Mouse (Mus musculus) cerebellum, postnatal 10 days (tissue): Measurements from ENCODE around the gene Rfx4.

Experiments used
- DNase-seq, 2 experiments: peaks; one replicate each; pipeline ENCODE4 v3.0.0; 2021; ENCODE audit warnings: mixed read lengths in 2 of 2

Gene Rfx4

DNA sequence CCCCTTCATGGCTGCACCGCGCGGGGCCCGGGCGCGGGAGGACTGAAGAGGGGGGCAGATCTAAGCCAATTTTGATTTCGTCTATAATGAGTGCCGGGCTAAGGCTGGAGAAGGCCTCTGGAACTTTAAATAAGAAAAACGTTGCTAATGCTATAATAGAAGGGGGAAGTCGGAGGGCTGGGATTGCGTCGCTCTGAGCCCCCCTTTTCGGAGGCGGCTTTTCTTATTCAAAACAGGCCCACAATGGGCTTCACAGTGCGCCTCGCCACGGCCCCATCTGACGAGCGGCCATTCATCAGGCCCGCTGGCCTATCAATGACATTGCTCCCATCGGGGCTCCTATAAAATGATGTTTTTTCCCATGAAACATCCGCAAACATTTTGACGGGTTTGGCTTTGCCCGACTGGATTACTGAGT lies at the start of gene Rfx4:
TSS of gene Rfx4 (plus strand) at position 277 of the 418 bp plus-strand sequence.
- peak; percentile 38 to 40 for DNase-seq

DNA sequence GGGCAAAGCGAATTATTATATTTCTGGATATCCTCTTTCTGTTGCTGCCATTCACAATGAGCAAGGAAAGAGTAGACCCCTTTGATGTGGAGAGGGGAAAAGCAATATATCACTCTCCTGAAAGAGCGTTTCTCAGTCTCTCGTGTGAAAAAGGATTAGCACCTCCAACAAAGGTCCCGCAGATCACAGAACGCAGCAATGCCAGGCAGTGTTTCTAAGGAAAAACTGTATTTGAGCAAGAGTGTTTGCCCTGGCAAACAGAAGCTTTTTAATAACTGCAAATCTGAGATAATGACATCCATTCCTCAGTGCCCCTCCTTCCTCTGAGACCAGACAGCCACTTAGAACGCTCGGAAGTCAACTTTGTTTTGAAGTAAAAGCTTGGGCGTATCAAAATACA lies 49.3 kb upstream of the Rfx4 start:
- DNase-seq: no peak

DNA sequence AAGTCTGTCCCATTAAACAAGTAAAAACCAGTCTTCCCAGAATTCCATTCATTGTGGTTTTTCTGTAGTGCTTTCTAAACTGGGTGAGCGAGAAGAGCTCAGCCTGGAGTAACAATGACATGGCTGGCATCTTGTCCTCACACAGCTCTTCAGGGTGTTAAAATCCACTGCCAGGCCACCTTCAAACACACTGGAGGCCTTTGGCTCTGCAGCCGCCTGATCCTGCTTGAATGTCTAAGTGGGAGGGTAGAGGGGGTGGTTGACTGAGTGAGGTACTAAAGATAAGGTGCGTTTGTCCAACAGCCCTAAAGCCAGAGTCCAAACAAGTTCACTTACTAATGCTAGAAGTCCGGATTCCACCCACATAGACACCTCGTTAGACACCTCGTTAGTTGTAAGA lies 48.6 kb upstream of the Rfx4 start:
- DNase-seq: no peak

DNA sequence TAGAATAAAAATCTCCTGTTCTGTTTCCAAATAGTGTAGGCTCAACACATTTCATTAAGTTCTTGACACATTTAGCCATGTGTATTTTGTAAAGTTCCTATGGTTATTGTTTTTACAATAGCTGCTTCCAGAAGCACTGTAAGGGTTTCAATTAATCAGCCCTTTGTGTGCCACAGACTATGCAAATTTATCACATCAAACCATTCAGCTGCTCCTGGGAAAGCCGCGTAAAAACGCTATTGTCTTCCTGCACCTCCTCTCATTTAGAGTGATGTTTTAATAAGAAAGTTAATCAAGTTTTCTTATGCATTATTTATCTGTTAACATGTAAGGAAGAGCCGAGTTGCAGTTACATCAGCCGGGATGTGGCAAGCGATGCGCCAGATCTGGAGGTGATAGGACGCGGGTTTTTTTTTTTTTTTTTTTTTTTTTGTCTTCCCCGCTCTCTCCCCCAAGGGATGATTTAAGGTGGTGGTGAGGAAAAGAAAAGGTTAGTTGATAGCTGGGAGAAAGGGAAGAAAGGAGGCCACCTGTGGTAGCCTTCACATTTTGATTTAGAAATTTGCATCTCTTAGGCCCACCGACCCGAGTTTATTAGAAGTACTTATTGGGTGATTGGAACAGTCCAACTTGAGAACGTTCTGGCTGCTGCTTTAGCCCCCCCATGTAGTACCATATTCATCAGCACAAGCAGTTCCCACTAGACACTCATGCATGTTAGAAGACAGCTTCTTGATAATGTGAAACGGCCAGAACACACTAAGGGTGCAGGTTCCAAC lies 47.9 kb upstream of the Rfx4 start:
- DNase-seq: no peak

DNA sequence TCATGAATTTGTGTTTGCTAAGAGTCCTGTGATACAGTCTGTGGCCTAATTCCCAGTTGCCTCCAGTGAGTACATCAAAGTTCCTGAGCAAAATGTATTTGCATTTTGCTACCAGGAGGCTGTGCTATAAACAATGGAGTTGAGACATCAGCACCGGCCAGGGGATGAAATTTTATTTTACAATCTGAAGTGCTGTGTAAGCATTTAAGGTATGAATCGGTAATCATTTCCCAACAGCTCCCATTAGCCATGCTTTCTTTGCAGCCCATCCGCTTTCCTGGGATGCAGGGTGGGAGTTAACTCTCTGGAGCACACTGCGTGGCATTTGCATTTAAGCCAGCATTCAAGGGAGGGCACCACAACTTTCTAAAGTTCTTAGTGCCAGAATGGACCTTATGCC lies 45.7 kb upstream of the Rfx4 start:
- DNase-seq: no peak

DNA sequence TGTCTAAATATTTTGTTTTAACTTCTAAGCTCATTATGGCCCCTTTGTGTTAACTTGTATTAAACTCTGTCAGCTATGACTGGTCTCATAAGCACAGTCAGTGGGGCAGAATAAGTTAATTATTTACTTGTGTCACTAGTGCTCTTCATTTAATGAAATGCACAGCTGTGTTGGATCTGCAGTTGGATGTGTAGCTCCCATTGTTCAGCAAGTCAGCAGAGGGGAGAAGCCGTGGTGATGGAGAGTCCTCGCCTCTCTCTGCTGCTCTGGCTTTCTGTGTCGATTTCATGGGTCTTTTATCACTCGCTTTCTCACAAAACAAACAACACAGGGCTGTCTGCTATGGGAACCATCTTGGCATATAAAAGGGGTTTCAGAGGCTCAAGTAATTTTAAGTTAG lies 45.0 kb upstream of the Rfx4 start:
- DNase-seq: no peak

DNA sequence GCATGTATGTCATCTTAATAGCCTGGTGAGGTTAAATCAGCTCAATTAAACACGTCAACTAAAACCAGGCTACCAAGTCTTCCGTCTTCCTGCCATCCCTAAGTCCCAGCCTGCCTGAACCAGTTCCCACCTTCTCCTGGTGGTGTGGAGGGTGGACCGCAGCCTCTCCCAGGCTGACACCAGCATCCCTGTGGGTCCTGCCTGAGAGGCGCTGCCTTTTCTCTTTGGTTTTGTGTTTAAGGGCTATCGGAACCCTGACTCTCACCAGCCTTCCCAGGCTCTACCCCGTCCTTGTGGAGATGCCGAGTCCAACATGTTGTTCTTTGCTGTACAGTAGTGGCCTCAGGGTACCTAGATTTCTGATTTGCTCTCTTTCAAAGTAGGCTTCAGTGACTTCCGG lies 44.4 kb upstream of the Rfx4 start:
- no peak for DNase-seq

DNA sequence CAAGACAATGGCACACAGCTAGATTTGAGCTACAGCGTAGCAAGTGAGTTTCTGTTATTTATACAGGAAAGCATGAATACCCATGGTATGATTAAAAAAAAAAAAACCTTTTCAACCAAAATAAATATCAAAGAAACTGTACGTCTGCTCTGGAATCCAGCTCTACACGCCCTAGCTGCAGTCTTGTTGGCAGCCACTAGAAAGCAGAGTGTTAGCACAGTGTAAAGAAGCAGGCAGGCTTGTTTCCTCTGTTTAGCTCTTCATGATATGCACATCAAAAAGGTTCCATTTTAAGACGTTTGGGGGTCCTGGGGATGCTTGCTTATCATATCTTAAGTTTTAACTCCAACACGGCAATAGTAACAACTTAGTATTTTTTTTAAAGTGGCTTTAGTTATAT lies 43.9 kb upstream of the Rfx4 start:
- DNase-seq: no peak

DNA sequence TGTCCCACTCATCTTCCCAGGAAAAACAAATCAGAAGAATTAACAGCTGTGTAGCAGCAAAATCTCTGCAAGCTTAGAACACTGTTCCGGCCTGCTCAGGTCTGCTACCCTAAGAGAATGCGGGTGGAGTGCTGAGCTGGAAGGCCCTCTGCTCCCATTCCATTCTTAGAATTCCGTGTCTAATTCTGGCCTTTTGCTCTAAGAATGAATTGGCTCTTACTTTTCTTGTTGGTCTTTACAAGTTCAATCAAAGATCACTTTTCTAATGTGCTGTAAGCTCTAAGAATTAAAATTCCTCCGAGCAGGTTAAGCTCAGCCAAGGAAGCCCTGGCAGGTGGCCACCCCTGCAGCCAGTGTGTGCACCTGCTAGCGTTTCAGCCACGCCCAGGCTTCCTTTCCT lies 43.3 kb upstream of the Rfx4 start:
- DNase-seq: peak; percentile 20 to 31

DNA sequence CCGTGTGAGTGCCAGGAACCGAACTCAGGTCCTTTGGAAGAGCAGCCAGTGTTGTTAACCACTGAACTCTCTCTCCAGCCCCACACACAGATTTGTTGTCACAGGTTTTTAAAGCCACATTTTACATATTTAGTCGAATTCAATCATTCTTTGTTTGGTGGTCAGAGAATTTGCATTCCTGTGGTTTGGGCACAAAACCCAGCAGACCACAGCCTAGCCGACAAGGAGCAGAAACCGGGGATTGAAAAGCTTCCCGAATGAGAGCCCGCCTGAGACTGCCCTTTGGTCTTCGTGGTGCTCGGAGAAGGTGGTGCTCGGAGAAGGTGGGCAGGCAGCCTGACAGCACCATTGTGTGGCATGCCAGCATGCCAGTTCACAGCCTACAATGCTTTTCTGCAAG lies 42.8 kb upstream of the Rfx4 start:
- DNase-seq: no peak

DNA sequence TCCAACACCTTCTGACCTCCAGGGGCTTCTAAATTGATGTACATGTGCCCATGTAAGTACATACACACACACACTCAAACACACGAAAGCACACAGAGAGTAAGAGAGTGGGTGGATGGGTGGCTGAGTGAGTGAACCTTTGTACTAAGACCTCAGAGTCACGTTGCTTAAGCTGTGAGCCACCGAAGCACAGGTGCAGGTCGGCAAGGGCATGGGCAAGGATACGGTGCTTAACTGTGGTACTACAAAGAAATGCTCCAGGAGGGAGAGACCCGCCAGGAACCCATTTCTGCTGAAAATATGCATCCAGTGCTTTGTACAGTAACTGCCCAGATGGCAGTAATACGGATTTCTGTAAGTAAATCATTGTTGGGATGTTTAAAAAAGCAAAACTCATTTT lies 40.2 kb upstream of the Rfx4 start:
- no peak for DNase-seq

DNA sequence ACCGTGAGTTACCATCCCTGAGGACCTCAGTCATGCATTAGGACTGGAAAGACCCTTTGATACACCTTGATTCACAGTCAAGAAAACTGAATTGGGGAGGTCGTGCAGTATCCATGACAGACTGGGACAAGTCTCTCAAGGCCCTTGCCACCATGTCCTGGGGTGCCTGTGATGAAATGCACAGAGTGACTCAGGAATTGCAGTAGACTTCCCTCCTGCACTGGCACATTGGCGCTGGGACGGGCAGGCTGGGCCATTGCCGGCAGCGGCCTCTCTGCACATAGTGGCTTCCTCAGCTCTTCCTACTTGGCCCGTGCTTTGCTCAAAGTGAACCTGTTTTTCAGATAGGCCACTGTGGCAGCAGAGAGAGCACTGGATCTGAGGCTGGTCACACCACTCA lies 39.3 kb upstream of the Rfx4 start:
- no peak for DNase-seq

DNA sequence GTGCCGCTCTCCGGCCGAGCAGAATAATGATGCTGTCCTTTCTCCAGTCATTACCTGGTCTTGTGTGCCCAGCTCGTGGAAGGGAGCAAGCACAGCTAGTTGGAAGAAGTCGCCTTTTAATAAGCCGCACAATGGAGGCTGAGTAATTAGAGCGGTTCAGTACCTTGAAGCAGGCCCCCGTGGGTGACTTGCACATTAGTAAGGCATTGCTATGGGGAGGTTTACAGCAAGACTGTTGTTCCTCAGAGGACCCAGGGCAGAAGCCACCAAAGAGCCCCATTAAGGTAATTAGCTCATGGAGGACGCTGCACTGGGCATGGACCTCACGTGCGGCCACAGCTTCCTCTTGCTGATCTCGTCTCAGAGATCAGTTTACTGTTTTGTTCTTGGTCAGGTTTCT lies 33.2 kb upstream of the Rfx4 start:
- no peak for DNase-seq

DNA sequence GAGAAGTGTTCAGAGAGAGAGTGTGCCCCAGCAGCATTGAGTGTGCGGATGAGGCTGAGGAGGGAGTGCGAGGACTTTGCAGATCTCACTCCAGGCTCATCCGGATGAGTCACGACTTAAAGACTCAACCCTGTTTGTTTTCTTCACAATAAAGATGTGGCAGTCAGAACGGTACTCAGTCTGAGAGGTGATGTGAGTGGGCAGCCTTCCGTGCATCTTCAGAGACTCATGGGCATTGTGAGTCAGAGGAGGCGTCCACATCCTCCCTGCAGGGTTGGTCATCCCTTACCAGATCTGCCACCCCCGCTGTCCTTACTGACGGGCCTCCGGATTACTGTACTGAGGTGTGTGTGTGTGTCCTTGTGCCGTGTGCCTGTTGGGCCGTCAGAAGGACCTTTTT lies 28.9 kb upstream of the Rfx4 start:
- DNase-seq: no peak

DNA sequence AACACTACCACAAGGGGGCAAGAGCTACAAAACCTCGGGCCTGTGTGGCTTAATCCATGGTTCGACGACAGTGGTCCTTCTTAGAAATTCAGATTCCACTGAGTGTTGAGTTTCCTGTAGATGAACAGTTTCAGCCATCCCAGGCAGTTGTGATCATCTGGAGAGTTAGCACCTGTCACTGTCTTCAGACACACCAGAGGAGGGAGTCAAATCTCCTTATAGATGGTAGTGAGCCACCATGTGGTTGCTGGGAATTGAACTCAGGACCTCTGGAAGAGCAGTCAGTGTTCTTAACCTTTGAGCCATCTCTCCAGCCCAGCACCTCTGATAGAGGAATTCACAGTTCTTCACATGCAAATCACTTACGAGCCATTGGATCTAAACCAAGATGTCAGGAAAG lies 28.1 kb upstream of the Rfx4 start:
- no peak for DNase-seq

DNA sequence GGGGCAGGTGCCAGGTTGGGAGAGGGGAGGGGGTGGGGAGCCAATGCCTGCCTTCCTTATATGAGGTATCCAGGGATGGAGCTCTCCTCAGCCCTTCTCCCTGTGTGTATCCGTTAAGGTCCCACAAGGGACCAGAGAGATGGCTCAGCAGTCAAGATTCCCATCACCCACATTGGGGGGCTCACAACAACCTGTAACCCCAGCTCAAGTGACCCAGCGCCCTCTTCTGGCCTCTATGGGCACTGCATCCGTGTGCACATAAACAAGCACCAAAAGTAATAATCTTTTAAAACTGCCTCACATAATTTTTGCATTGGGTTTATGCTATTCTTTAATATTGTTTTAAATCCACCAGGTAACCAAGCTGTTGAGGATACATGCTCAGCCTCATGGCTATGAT lies 25.8 kb upstream of the Rfx4 start:
- no peak for DNase-seq

DNA sequence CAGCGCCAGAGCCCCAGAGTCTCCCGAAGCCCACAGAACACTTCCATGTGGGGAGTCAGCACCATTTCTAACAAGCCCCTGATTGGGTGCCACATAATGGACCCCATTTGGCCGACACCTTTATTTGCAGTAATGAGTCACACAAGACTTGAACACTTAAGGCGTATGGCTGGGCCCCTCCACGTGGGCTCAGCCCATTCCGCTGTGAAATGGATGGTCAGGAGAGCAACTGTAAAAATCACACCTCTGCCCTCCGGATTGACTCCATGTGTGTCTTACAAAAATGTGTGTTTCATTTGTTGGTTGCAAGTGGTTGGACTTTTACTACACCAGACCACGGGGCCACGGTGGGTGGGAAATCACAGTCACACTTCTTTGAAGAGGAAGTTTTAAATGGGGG lies 24.9 kb upstream of the Rfx4 start:
- no peak for DNase-seq

DNA sequence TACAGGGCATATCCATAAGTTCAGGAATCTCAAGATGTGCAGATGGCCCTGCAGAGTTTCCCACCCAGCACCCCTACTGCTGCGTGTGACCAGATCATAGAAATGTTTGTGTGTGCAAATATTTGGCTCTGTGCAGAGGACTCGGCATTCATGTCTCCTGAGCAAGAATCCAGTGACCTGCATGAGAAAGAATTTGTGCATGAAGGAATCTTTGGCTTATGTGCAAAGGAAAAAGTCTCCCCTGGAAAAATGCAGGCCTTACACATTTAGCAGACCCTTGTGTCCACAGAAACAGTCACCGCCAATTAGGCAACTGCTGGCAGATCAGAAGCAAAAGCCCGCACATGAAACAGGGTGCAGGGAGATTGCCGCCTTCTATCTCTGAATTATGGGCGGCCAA lies 22.4 kb upstream of the Rfx4 start:
- no peak for DNase-seq

DNA sequence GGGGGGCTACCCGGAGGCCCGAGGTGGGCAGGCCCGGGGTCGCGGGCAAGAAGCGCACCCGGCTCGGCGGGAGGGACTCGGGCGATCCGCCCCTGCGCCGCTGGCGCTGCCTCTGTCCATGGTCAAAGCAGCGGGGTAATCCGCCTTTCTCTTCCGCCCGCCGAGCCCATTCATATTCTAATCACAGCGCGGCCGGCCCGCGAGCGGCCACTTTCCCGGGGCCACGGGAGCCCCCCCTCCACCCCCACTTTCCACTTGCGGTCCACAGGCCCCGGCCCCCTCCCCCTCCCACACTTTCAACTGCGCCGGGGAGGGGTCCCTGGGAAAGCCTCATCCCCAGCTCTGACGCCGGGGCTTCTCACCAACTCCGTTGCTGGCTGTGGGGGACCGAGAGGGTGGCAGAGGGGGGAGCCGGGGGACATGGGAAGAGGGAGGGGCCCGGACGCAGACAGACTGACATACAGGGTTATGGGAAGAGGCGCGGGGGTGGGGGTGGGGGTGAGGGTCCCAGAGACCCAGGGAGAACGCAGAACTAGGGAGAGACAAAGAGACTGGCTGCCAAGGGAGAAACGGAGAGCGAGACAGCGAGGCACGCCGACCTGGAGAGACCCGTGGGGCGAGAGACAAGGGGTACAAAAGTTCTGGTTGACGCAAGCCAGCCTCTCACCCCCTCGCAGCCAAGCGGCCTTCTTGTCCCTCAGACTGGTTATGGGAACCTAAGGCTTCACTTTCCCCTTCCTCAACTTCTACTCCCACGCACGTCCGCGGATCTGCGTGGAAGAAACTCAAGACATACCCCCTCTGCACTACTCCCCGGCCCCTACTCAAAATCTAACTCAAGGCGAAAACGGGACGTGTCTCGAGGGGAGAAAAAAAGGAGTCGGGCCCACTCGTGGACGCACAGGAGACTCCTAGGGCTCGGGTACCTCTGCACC lies 744 bp upstream of the Rfx4 start:
- DNase-seq: peak; percentile 41 to 60

DNA sequence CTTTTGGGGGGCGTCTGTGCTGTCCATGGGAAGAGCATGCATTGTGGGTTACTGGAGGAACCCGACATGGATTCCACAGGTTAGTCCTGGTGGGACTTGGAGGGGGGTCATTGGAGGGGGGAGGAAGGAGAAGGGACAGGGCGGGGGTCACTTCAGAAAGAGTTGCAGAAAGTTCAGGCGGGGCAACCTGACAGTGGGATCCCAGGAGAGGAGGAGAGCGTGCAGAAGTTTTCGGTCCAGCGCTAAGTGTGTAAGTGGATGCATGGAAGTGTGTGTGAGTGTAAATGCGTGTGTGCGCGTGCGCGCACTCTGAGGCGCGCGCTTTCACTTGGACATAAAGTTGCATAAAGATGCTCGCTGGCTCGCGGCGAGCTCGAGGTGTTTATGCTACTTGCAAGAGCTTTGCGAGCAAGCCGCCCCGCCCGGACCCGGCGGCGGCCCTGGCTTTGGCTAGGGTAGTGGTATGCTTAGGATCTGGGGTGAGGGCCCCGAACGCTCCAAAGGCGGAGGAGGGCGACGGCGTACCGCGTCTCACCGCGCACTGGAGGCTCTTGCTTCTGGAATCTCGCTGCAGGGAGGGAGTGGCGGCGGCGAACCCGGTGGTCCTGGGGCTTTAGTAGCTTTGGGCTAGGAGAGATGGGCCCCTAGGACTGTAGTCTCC lies 703 bp downstream of the Rfx4 start:
- no peak for DNase-seq

DNA sequence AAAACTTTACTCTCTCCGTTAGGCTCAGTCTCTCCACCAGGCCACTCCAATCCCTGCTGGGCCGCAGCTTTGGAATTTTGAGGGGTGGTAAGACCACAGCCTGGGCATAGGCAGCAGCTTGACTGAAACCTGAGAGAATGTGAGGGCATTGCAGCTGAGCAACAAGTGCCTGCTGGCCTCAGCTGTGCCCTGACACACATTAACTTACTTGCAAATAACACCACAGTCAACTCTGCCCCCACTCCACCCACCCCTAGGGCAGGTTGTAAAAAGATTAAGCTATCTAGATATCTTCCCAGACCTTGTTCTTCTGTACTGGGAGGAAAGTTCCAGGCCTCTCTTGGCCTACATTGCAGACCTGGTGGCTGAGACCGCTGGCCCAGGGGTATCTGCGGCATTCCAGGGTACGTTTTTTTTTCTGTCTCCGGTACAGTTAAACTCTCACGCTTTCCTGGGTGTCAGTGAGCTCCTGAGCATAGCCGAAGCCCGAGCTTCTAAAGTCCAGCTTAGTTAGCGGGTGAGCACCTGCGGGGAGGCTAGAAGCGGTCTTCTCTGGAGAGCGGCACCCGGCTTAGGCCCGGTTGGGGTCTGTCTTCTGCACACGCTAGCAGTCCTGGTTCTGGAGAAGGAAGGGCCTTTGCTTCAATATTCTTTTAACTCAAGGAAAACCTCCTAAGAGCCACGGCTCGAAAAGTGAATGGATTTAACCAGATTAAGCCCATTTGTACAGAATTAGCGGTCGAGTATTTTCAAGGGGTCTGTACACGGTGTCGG lies 1.8 kb downstream of the Rfx4 start:
- no peak for DNase-seq

DNA sequence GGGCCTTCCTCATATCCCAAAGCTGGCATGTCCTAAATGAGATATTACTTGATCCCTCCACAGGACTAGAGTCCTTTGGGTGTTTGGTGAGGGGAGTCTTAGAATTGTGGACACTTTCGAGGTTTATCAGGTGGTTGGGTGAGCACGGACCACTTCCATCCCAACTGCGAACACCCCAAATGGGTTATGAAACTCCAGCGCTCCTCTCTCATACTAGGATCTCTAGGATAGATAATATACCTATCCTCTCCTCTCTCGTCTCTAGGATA lies 2.3 kb downstream of the Rfx4 start:
- no peak for DNase-seq
